Mouse (Mus musculus): ENCODE measurements around the gene Pdp2. TPM values are rescaled to one million over a fixed set of nuclear protein-coding genes. Genes with fewer than 3 reads are reported as not detected.

Gene Pdp2
- polyA plus RNA-seq (2014; fragmentation: Nextera tagmentation; extraction: Ambion mirVana): 14.1 and 15.6 TPM in 2 replicates

- peak within 1 kb of the TSS; percentile 45 for H3K4me3 ChIP-seq (ENCODE audit: low read depth, low read length)
- peak within 1 kb of the TSS; percentile 77 for H3K4me2 ChIP-seq (ENCODE audit: low read depth, low read length)
- WGBS: under 1% methylated on average over 44 of the region's 44 CpGs
- H3K36me3 ChIP-seq (replicated peaks; ENCODE audit: control insufficient read depth, insufficient read depth, low read depth, low read length): peaks cover 8% of the 10 kb centered on the region
- DNase-seq (ENCODE audit: low spot score): peak; percentile 95
- H3K9me3 ChIP-seq (replicated peaks; ENCODE audit: control insufficient read depth, low read length): no peaks in the 10 kb centered on the region
- no peaks in the 10 kb centered on the region for H3K4me1 ChIP-seq (ENCODE audit: control insufficient read depth, insufficient read depth, low read length)
- ATAC-seq (replicated peaks; ENCODE audit: insufficient number of reproducible peaks, low FRiP score, low TSS enrichment, low read depth): peak; percentile 96
- H3K9ac ChIP-seq (replicated peaks; ENCODE audit: low read length): peak within 1 kb of the TSS; percentile 50
- no peaks in the 10 kb centered on the region for H3K27me3 ChIP-seq (ENCODE audit: control insufficient read depth, insufficient read depth, low read length)
- H3K27ac ChIP-seq (replicated peaks; ENCODE audit: low read depth, low read length): no peak within 1 kb of the TSS
Observed at GRCm38 (mm10) chr8:104591133-104591834, at the start of gene Pdp2. Gene Pdp2, plus strand, starts transcription at chr8:104591451.

GRCm38 (mm10) chr8:104541515-104541880 lies 49.8 kb upstream of the Pdp2 start:
- Histone ChIP-seq H3K9me3 (replicated peaks; ENCODE audit: control insufficient read depth, low read length) (no peaks in the 10 kb centered on the region), H3K4me2 (ENCODE audit: low read depth, low read length) (peak overlapping the region; percentile 92), H3K27me3 (ENCODE audit: control insufficient read depth, insufficient read depth, low read length) (peaks cover 35% of the 10 kb centered on the region), H3K4me1 (ENCODE audit: control insufficient read depth, insufficient read depth, low read length) (no peaks in the 10 kb centered on the region; the same call in none of the 2 replicates), H3K36me3 (replicated peaks; ENCODE audit: control insufficient read depth, insufficient read depth, low read depth, low read length) (no peaks in the 10 kb centered on the region), H3K4me3 (ENCODE audit: low read depth, low read length) (peak overlapping the region; percentile 48), H3K27ac (replicated peaks; ENCODE audit: low read depth, low read length) (no peak overlapping the region), H3K9ac (replicated peaks; ENCODE audit: low read length) (no peak overlapping the region)
- 14% methylated on average over 8 of the region's 8 CpGs for WGBS
- no peak for DNase-seq (ENCODE audit: low spot score)
- ATAC-seq (replicated peaks; ENCODE audit: insufficient number of reproducible peaks, low FRiP score, low TSS enrichment, low read depth): no peak

GRCm38 (mm10) chr8:104542160-104542559 lies 49.1 kb upstream of the Pdp2 start:
- Histone ChIP-seq H3K27me3 (ENCODE audit: control insufficient read depth, insufficient read depth, low read length) (peaks cover 35% of the 10 kb centered on the region), H3K4me2 (ENCODE audit: low read depth, low read length) (no peak overlapping the region), H3K4me3 (ENCODE audit: low read depth, low read length) (no peak overlapping the region), H3K9me3 (replicated peaks; ENCODE audit: control insufficient read depth, low read length) (no peaks in the 10 kb centered on the region), H3K9ac (replicated peaks; ENCODE audit: low read length) (no peak overlapping the region), H3K36me3 (replicated peaks; ENCODE audit: control insufficient read depth, insufficient read depth, low read depth, low read length) (no peaks in the 10 kb centered on the region), H3K4me1 (ENCODE audit: control insufficient read depth, insufficient read depth, low read length) (no peaks in the 10 kb centered on the region; the same call in none of the 2 replicates), H3K27ac (replicated peaks; ENCODE audit: low read depth, low read length) (no peak overlapping the region)
- ATAC-seq (replicated peaks; ENCODE audit: insufficient number of reproducible peaks, low FRiP score, low TSS enrichment, low read depth): no peak
- WGBS: 8% methylated on average over 11 of the region's 11 CpGs
- DNase-seq (ENCODE audit: low spot score): no peak

DNA sequence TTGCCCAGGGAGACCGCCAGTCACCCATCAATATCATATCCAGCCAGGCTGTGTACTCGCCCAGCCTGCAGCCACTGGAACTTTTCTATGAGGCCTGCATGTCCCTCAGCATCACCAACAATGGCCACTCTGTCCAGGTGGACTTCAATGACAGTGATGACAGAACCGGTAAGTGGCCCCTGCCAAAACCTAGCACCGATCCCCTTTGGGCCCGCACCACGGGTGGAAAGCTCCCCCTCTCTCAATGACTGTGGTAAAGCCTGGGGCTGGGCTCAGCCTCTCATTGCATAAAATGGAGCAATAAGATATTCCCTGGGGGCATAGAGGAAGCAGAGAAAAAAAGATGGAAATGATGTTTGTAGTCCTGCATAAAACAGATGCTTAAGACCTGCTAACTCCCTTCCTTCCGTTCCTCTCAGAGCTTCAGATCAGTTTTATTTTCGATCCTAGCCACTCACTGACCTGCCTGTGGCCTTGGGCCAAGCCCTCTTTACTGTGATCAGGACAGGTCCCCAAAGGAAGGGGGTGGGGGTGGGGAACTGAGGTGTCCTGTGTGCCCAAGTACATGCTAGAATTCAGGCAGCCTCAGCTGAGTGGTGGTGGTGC lies 47.7 kb upstream of the Pdp2 start:
- ATAC-seq (replicated peaks; ENCODE audit: insufficient number of reproducible peaks, low FRiP score, low TSS enrichment, low read depth) (no peak), DNase-seq (ENCODE audit: low spot score) (no peak)
- Histone ChIP-seq H3K9ac (replicated peaks; ENCODE audit: low read length) (no peak overlapping the region), H3K4me1 (ENCODE audit: control insufficient read depth, insufficient read depth, low read length) (no peaks in the 10 kb centered on the region; the same call in none of the 2 replicates), H3K4me3 (ENCODE audit: low read depth, low read length) (no peak overlapping the region), H3K9me3 (replicated peaks; ENCODE audit: control insufficient read depth, low read length) (no peaks in the 10 kb centered on the region), H3K27me3 (ENCODE audit: control insufficient read depth, insufficient read depth, low read length) (peaks cover 35% of the 10 kb centered on the region), H3K27ac (replicated peaks; ENCODE audit: low read depth, low read length) (no peak overlapping the region), H3K36me3 (replicated peaks; ENCODE audit: control insufficient read depth, insufficient read depth, low read depth, low read length) (no peaks in the 10 kb centered on the region), H3K4me2 (ENCODE audit: low read depth, low read length) (no peak overlapping the region)
- 81% methylated on average over 8 of the region's 8 CpGs for WGBS

DNA sequence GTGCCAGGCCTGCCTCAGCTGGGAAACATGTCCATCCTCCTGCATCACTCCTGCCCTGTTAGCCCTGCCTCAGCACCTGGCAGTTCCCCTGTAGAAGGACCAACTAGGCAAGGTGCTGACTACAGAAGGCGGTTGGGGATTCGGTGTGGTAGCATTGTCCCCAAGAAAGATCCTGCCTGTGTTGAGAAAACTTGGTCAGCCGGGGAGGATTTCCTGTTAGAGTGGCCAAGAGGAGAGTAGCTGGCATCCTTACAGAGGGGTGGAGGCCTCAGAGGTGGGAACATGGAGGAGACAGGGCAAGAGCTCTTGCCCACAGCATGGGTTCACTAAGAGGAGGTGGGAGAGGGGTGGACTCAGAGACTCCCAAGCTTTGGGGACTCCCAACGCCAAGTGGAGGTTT lies 36.1 kb upstream of the Pdp2 start:
- no peak overlapping the region for H3K4me3 ChIP-seq (ENCODE audit: low read depth, low read length)
- no peaks in the 10 kb centered on the region for H3K4me1 ChIP-seq (ENCODE audit: control insufficient read depth, insufficient read depth, low read length)
- no peaks in the 10 kb centered on the region for H3K9me3 ChIP-seq (replicated peaks; ENCODE audit: control insufficient read depth, low read length)
- H3K9ac ChIP-seq (replicated peaks; ENCODE audit: low read length): no peak overlapping the region
- no peak overlapping the region for H3K4me2 ChIP-seq (ENCODE audit: low read depth, low read length)
- H3K27me3 ChIP-seq (ENCODE audit: control insufficient read depth, insufficient read depth, low read length): no peaks in the 10 kb centered on the region
- DNase-seq (ENCODE audit: low spot score): no peak
- H3K36me3 ChIP-seq (replicated peaks; ENCODE audit: control insufficient read depth, insufficient read depth, low read depth, low read length): no peaks in the 10 kb centered on the region
- no peak for ATAC-seq (replicated peaks; ENCODE audit: insufficient number of reproducible peaks, low FRiP score, low TSS enrichment, low read depth)
- WGBS: 88% methylated on average over 4 of the region's 4 CpGs
- H3K27ac ChIP-seq (replicated peaks; ENCODE audit: low read depth, low read length): no peak overlapping the region

- no peaks in the 10 kb centered on the region for H3K9me3 ChIP-seq (replicated peaks; ENCODE audit: control insufficient read depth, low read length)
- WGBS: 76% methylated on average over 7 of the region's 7 CpGs
- no peak overlapping the region for H3K9ac ChIP-seq (replicated peaks; ENCODE audit: low read length)
- no peaks in the 10 kb centered on the region for H3K27me3 ChIP-seq (ENCODE audit: control insufficient read depth, insufficient read depth, low read length)
- no peaks in the 10 kb centered on the region for H3K36me3 ChIP-seq (replicated peaks; ENCODE audit: control insufficient read depth, insufficient read depth, low read depth, low read length)
- no peaks in the 10 kb centered on the region for H3K4me1 ChIP-seq (ENCODE audit: control insufficient read depth, insufficient read depth, low read length)
- no peak overlapping the region for H3K4me3 ChIP-seq (ENCODE audit: low read depth, low read length)
- DNase-seq (ENCODE audit: low spot score): no peak
- no peak for ATAC-seq (replicated peaks; ENCODE audit: insufficient number of reproducible peaks, low FRiP score, low TSS enrichment, low read depth)
- H3K27ac ChIP-seq (replicated peaks; ENCODE audit: low read depth, low read length): no peak overlapping the region
- no peak overlapping the region for H3K4me2 ChIP-seq (ENCODE audit: low read depth, low read length)
Observed at GRCm38 (mm10) chr8:104557226-104557625, 34.0 kb upstream of the Pdp2 start.

DNA sequence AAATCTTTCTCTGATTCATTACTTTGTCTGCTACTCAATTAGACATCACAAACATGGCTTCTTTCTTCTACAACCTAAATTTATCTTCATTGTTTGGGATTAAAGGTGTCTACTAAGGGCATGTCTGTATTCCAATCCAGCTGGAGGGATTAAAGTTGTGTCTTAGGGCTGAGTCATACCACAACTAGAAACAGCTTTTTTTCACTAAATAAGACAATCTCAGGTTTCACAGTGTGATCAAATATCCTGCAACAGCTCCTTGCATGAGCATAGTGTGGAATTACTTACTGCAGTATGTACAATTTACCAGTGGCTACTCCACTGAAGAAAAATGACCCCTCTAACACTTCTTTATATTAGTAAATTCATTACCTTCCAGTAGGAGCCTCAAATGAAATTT lies 30.5 kb upstream of the Pdp2 start:
- Histone ChIP-seq H3K27me3 (ENCODE audit: control insufficient read depth, insufficient read depth, low read length) (no peaks in the 10 kb centered on the region), H3K27ac (replicated peaks; ENCODE audit: low read depth, low read length) (no peak overlapping the region), H3K4me2 (ENCODE audit: low read depth, low read length) (no peak overlapping the region), H3K9ac (replicated peaks; ENCODE audit: low read length) (no peak overlapping the region), H3K36me3 (replicated peaks; ENCODE audit: control insufficient read depth, insufficient read depth, low read depth, low read length) (no peaks in the 10 kb centered on the region), H3K4me3 (ENCODE audit: low read depth, low read length) (no peak overlapping the region), H3K4me1 (ENCODE audit: control insufficient read depth, insufficient read depth, low read length) (no peaks in the 10 kb centered on the region), H3K9me3 (replicated peaks; ENCODE audit: control insufficient read depth, low read length) (no peaks in the 10 kb centered on the region)
- no peak for ATAC-seq (replicated peaks; ENCODE audit: insufficient number of reproducible peaks, low FRiP score, low TSS enrichment, low read depth)
- DNase-seq (ENCODE audit: low spot score): peak; percentile 11

- H3K27ac ChIP-seq (replicated peaks; ENCODE audit: low read depth, low read length): no peak overlapping the region
- no peaks in the 10 kb centered on the region for H3K27me3 ChIP-seq (ENCODE audit: control insufficient read depth, insufficient read depth, low read length)
- no peak overlapping the region for H3K9ac ChIP-seq (replicated peaks; ENCODE audit: low read length)
- H3K36me3 ChIP-seq (replicated peaks; ENCODE audit: control insufficient read depth, insufficient read depth, low read depth, low read length): no peaks in the 10 kb centered on the region
- no peaks in the 10 kb centered on the region for H3K4me1 ChIP-seq (ENCODE audit: control insufficient read depth, insufficient read depth, low read length)
- 20% methylated on average over 22 of the region's 22 CpGs for WGBS
- no peak overlapping the region for H3K4me3 ChIP-seq (ENCODE audit: low read depth, low read length)
- H3K4me2 ChIP-seq (ENCODE audit: low read depth, low read length): no peak overlapping the region
- peak; percentile 92 for DNase-seq (ENCODE audit: low spot score)
- no peaks in the 10 kb centered on the region for H3K9me3 ChIP-seq (replicated peaks; ENCODE audit: control insufficient read depth, low read length)
- ATAC-seq (replicated peaks; ENCODE audit: insufficient number of reproducible peaks, low FRiP score, low TSS enrichment, low read depth): peak; percentile 75
Observed at GRCm38 (mm10) chr8:104564633-104565456, 26.4 kb upstream of the Pdp2 start.
